Mouse (Mus musculus) cerebellum, adult 2 months (tissue): ENCODE measurements around the gene Mrgprg.

Source experiments
- CTCF ChIP-seq: fragments of 200-500 bp; IDR thresholded peaks from 2 replicates; pipeline ENCODE4 v1.5.1; 2011; ENCODE audit warnings: low read depth, mild to moderate bottlenecking, control low read depth, low read length, moderate library complexity, borderline replicate concordance; ENCODE audit not compliant: insufficient read depth
- POLR2A ChIP-seq: fragments of 200-500 bp; IDR thresholded peaks from 2 replicates; pipeline ENCODE4 v1.6.1; 2011; ENCODE audit warnings: low read length, control low read depth, borderline replicate concordance; ENCODE audit not compliant: insufficient read depth

DNA sequence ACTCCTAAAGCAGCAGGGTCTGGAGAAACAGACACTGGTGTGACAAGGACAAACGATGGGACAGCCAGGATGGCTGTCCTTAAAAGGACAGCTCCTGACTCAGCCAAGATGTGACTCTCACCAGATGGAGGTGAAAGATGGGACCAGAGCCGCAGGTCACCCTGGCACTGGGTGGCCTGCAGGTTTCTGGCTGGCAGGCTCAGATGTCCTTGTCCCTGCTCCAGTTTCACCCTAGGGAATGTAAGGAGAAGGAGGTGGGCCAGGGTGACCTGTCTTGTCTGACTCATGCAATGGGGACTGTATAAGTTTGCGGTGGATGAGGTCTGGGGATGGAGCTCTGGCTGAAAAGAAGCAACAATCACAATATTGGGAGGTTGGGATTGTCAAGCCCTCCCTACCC lies 14.2 kb downstream of the Mrgprg start:
- no peak for TF ChIP-seq CTCF
- TF ChIP-seq POLR2A, result no peak
